Mouse (Mus musculus): ENCODE results near the gene Slc16a12. TPM values are rescaled to one million over a fixed set of nuclear protein-coding genes. Genes with fewer than 3 reads are reported as not detected.
"Not testable (repeated sequence)": the region's sequence is repeated elsewhere in the genome, so short reads cannot be mapped to it uniquely, and the experiment has no call there.

Gene Slc16a12
- 1 to 10 TPM; 4.7 to 5.8 TPM for total RNA-seq (2021)

DNA sequence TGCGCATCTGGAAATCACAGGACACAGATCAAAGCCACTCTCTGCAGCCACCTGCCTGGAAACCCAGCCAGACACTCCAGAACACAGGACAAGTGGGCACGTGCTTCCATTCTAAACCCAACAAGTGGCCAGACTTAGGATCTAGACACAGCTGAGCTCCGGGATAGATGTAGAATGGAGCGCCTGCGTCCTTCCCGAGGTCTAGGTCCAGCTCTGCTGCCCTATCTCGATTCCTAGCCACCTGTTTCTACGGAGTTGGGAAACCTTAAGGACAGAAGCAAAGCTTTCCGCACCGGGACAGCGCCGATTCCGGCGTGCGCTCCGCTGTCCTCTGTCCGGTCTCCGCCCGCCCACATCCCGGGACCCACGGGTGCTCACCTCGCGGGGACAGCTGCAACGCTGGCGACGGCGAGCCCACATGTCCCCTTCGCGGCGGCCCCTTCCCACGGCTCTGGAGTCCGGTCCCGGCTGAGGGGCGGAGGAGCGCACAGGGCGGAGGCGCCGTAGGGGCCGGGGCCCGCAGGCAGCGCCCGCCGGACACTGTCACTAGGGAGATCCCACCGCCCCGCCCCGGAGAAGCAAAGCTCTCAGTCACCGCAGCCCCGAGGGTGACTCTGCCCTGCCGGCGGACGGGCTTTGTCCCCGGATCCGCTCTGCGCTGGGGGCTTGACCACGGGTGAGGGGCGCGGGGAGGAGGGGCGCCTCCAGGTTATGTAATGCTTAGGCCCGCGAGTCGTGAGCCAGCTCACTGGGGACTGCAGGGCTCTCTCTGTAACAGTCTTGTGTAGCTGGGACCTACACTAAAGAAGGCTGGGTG, at the start of gene Slc16a12:
Slc16a12 (minus strand) TSS at position 602 of the 817 bp plus-strand sequence.
- DNase-seq: peak; percentile 42 to 48

DNA sequence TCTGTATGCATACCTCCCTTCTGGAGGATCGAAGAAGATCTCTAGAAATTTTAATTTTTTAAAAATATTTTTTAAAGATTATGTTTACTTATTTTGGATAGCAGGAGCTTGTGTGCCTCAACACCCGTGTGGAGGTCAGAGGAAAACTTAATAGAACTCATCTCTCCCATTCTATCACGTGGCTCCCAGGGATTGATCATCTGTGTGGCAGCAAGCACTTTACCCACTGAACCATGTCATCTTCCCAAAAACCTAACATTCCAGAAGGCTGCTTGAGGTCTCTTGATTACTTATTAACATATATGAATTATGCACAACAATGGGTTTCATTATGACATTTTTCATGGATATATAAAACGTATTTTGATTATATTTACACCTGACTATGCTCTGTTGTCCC, 49.3 kb upstream of the Slc16a12 start:
- no peak for DNase-seq
- intact Hi-C loops (cut with DNase I): no loop called here

More for the DNA sequence above, at the start of gene Slc16a12:
- intact Hi-C loops (cut with DNase I): loop anchor here (5.0 kb wide), 1 partner anchor 50 kb away; no protein-coding TSS in a partner anchor

DNA sequence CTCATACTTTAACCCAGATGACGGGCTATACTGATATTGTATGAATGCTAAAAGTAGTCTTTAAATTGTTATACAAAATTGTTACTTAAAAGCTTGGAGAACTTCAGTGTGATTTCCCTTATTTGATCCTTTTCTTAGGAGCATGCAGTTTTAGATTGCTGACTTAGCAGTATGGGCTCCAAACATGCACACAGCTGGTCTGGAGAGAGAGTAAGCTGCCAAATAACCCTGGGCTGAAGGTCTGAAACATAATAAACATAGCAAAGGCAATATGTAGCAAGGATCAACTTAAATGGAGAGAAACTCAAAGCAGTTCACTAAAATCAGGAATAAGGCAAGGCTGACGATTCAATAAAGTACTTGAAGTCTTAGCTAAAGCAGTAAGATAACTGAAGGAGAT, 35.4 kb upstream of the Slc16a12 start:
- DNase-seq: no peak
- intact Hi-C loops (cut with DNase I): no loop called here

DNA sequence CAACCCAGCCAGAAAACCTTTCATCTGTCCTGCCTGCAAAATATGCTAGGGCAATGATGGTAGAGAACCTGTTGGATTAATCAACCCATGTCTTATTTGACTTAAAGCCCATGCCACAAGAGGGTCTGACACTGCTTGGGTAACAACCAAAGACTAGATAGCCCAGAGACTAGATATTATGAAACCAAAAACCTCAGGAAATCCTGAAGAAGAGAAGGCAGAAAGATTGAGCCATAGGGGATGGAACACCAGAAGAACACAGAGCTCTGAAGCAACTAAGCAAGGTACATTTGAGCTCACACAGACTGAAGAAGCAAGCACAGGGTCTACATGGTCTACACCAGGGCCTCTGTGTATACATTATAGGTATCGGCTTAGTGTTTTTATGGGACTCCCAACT, 31.9 kb upstream of the Slc16a12 start:
- intact Hi-C loops (cut with DNase I): no loop called here
- DNase-seq: no peak

DNA sequence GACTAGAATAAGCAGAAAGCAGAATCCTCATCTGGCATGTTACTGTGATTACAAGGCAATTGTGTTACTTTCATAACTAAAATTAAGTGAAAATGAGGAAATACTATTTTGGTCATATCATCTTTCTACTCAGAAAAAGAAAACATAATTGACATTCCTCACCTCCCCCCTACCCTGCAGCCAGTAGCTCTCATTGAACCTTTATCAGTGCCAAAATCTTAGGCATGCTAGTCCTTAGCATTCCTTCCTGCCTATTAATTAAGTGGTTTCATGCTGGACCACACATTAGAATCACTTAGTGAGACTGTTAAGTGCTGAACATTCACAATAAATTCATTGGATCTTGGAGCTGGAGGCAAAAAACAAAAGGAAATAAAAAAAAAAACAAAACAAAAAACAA, 31.0 kb upstream of the Slc16a12 start:
- intact Hi-C loops (cut with DNase I): no loop called here
- no peak for DNase-seq

DNA sequence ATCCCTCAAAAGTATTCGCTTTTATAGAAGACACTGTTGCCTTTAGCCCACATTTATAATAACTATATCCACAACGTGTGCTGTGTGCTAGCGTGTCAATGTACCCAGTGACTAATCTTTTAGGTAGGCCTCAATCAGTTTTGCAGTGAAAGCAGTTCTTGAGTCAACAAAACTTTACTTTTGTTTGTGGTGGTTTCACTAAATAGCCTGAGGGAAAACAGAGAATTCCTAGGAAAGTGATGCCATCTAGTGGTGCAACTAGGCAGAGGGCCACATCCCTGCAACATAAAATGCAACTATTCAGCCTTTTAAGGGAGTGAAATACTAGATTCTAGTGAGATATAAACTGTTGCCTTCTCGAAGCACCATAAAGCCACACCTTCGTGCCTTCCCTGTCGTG, 25.7 kb upstream of the Slc16a12 start:
- intact Hi-C loops (cut with DNase I): loop anchor here (1.0 to 5.0 kb wide), 2 partner anchors 106 to 225 kb away; no protein-coding TSS in a partner anchor
- peak; percentile 51 to 78 for DNase-seq

DNA sequence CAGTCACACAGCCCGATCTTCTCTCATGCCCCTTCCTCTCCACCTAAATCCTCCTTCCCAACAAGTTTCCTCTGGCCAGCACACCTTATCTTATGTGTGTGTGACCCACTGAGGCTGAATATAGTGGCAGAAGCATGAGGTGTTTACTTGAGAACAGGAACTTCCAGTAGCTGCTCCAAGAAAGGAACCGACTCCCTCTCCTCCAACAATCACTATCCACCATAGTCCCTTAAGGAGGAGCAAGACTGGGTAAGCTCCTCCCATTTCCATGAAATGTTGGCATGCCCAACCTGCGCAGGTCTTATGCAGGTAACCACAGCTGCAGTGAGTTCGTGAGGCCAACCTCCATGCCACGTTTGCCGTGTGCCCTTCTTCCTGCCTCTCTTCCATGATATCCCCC, 23.7 kb upstream of the Slc16a12 start:
- no peak for DNase-seq
- intact Hi-C loops (cut with DNase I): loop anchor here (1.0 to 5.0 kb wide), 2 partner anchors 84 to 223 kb away; no protein-coding TSS in a partner anchor

DNA sequence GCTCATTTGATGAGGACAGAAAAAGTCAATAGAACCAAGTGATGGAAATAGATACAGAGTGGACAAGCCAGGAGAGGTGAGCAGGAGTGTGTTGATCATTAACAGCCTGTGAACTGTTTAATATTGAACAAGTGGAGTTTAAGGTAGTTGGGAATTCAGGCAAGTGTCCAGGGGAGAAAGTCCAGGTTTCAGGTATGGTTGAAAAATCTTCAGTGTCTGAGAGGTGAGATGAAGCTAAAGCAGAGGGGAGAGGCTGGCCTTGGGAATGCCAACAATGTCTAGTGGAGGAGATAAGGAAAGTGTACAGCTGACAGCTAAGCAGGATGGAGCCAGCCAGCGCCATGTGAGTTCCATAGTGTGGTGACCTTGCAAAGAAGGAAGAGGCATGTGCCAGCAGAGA, 11.7 kb upstream of the Slc16a12 start:
- DNase-seq: peak; percentile 23 to 39
- intact Hi-C loops (cut with DNase I): no loop called here

DNA sequence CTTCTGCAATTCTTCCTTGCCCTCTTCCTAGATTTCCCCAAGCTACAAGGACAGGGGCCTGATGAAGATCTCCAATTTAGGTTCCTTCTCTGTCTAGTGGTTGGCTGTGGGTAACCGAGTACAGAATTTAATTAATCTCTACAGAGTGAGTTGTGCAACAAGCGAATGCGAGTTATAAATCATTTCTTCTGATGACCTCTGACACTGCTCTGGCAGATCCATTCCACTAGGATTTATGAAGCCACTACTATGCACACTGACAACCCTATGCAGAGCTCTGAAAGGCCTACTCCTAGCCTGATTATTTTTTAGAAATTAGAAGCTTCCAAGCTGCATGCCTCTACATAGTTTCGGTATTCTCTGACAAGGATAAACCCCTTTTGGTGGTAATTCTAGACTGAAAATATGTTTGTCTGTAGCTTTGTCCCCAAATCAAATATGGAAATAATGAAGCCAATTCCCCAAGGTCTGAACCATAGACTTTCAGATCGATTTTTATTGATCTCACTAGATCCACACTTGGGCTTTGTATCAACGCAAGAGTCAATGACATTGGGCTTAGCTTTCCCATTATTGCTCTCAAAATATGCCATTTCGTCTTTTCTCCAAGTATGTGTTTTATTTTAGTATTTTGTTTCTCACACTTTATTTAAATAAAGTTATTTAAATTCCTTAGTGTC, 9.6 kb upstream of the Slc16a12 start:
- DNase-seq: no peak
- intact Hi-C loops (cut with DNase I): no loop called here

DNA sequence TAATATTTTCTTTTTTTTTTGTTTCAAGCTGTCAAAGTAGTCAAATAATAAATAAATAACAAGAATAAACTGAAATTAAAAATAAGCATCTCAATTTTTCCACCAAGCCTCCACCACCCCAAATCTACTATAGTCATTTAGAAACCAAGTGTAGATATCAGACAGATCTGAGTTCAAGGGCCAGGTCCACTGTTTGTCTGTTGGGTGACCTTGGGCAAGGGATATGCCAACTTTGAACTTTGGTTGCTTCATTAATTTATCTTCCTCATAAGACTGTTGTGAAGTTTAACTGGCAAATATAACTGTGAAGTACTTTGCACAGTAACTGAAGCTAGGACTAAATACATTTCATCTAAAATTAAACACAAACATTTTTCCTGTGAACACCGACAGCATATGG, 8.6 kb upstream of the Slc16a12 start:
- intact Hi-C loops (cut with DNase I): no loop called here

DNA sequence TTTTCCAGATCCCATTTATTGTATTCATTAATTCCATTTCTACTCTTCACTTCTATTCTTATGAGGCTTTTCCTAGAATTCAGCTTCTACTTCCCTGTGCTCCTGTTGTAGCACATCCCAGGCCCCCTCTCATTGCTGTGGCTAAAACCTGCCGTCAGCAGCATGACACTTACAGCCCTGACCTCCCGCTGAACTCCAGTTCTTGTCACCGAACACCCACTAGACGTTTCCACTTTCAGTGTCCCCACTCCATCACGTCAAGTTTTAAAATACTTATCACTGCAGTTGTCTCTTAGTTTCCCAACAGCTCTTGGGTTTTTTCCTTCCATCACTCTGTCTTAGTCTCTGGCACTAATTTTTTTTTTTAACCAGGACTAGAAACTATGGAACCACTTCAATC, 6.2 kb upstream of the Slc16a12 start:
- peak; percentile 21 to 25 for DNase-seq
- intact Hi-C loops (cut with DNase I): no loop called here

More for the DNA sequence above, 8.6 kb upstream of the Slc16a12 start:
- DNase-seq: no peak

DNA sequence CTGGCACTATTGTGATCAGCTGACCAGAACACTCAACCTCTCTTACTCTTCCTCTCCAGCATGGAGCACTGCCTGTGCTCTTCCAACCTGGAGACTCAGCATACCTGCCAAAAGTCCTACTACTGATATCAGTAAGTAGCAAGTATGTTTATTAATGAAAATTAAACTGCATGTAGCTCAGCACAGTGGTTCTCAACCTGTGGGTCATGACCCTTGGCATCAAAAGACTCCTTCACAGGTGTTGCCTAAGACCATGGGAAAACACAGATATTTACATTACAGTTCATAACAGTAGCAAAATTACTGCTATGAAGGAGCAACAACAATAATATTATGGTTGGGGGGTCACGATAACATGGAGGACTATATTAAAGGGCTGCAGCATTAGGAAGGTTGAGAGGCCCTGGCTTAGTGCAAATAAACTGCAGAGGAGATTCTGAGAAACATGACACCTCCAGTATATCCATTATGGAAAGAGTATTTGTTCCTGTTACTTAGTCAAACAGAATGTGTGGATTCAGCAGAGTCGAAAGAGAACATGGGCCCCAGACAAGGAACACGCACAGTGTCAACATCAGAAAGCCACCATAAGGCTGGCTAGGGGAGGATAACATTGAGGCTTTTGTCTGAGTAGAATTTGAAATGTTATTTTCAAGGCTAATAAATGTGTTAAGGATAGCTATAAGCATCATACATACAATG, 5.5 kb upstream of the Slc16a12 start:
- intact Hi-C loops (cut with DNase I): no loop called here
- DNase-seq: no peak

DNA sequence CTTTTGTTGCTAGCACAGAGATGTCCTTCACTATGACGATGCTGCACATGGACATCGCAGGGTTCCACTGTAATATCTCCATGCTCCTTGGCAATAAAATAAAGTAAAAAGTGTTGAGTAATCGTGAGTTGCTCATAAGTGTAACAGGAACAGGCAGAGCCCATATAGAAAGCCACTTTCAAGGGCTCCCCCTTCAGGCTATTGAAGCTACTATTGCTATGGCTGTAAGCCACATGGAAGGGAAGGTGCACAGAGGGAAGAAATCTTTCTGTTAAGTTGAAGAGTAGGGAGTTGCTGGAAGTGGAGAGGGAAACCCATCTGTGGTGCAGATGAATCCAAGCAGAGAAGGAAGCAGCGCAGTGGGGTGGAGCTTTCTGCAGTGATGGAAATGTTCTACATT, 4.1 kb upstream of the Slc16a12 start:
- no peak for DNase-seq
- intact Hi-C loops (cut with DNase I): no loop called here

DNA sequence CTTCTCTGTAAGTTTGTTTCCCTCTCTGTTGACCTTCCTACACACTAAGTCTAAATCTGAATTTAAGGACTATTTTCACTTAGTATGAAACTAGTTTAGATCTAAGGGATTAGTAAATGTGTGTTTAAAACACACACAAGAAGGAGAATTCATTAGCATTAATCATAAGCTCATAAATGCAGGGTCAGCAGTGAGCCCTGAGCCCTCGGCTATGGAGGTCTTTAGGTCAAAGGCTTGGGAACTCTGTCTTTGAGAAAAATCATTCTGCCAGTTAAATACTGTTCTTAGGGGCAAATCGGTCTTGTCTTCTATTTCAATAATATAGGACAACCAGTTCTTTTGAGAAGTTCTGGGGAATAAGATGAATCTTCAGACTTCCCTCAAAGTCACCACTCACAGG, 1.9 kb upstream of the Slc16a12 start:
- intact Hi-C loops (cut with DNase I): loop anchor here (5.0 kb wide), 1 partner anchor 52 kb away; no protein-coding TSS in a partner anchor
- DNase-seq: no peak

DNA sequence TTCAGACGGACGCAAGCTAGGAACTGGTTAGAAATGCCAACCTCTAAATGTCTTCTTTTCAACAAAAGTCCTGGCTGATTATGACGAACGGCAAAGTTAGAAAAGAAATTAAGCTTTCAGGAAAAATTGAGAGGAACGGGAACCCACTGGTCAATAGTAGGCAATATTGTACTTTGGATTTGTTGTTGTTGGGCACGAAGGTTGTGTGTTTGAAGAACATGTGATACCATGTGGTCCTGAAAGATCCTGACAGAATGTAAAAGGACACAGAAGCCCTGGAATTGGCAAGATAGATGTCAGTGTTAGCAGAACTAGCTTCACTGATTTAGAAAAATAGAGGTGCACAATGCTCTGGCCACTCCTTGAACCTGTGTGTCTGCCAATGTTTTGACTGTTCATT, 880 bp upstream of the Slc16a12 start:
- intact Hi-C loops (cut with DNase I): loop anchor here (5.0 kb wide), 1 partner anchor 51 kb away; no protein-coding TSS in a partner anchor
- not testable (repeated sequence) for DNase-seq

DNA sequence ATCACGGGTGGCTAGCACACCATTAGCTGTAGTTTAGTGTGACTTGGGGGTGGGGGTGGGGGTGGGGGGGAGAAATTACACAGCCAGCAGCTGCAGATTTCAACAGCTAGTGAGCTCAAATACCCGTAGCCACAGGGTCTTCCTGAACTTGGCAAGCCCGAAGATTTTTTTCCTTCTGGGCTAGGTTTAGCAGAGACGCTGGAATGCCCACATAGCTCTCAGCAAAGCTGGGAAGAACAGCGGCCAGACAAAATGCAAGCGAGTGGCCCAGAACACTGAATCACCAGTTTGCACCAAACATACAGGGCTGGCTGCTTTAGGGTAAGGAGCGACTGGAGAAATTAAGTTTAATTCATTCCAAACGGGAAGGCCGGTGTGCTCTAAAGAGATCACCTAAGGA, 888 bp downstream of the Slc16a12 start:
- DNase-seq: no peak
- intact Hi-C loops (cut with DNase I): loop anchor here (5.0 kb wide), 1 partner anchor 49 kb away; no protein-coding TSS in a partner anchor

DNA sequence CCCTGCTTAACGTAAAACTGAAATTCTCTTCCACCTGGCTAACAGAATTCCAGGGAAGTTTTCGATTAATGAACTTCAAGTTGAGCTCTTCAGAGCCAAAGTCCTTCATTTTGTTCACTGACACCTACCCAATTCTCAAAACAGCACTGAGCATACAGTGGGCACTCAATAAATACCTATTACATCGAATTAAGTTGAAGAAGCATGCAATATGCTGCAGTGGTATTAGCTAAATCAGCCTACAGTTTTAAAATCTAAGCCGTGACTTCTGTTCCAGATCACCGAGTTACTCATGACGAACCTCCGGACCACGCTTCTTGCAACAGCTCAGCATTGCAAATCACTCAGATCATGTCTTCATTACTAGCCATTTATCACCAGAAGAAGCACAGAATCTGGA, 2.1 kb downstream of the Slc16a12 start:
- intact Hi-C loops (cut with DNase I): loop anchor here (5.0 kb wide), 1 partner anchor 48 kb away; no protein-coding TSS in a partner anchor
- no peak for DNase-seq

DNA sequence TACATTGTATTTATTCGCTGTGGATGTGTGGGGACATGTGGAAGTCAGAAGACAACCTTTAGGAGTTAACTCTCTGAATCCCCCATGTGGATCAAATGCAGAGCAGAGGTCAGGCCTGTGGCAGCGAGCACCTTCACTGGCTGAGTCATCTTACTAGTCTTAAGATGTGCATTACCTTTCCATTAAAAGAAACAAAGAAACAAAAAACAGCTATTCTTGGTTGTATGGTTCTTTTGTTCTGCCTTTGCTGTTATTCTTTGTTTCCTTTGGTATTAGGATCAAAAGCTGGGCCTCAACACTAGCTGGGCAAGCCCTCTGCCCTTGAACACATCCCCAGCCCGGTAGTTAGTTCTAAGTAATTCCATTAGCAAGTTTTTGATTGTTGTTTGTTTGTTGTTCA, 9.2 kb downstream of the Slc16a12 start:
- no peak for DNase-seq
- intact Hi-C loops (cut with DNase I): no loop called here

DNA sequence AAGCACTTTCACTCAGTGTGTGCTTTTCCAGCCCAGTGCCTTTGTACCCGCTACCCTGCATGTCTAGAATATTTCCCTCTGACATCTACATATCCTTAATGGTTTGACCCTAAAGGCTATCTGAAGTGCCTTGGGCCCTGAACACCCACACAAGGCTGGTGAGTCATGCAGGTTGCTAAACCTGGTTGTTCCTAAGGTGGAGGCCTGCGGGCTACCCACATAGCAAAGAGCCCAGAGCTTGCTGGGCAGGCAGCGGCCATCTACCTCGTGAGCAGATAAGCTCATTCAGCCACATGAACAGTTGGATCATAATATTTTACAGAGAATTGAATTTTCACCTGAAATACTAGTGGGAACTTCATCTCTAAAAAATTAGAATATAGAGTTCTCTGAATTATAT, 11.2 kb downstream of the Slc16a12 start:
- DNase-seq: no peak
- intact Hi-C loops (cut with DNase I): no loop called here

DNA sequence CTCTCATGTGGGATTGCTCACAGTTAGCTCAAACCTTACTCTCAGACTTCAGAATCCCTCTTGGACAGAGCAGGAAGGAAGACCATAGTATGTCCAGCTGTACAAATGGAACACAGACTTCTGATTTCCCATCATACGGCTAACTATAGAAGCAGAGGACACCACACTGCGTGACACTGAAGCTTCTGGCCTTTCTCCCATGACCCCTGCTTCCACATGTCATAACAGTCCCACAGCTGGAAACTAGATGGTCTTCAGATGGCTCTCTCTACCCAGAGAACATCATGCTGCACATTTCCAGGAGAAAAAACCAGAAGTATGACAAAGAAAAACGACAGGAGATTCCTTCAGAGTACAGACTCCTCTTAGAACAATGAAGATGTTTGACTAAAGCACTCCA, 14.1 kb downstream of the Slc16a12 start:
- peak in 1 of 2 experiments; percentile 16 for DNase-seq
- intact Hi-C loops (cut with DNase I): no loop called here

DNA sequence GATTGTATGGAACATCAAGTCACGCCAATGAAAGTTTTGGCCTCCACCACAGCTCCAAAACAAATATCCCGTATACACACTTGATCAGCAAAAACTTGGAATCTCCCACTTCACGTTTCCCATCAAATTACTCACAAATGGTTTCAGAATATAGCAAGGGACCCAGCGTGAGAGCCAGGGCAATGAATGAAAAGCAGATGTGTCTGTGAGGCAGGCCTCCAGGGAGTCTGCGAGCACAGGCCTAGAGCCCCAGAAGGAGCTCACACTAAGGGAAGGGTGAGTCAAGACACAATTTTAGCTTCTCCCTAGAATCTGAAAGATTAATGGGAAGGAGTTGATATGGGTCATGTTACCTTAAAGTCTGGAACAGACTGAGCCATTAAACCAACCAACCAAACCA, 15.7 kb downstream of the Slc16a12 start:
- no peak for DNase-seq
- intact Hi-C loops (cut with DNase I): no loop called here
